Comparison of ENCODE assay signal across 27 mouse cellular contexts in the genomic region with DNA sequence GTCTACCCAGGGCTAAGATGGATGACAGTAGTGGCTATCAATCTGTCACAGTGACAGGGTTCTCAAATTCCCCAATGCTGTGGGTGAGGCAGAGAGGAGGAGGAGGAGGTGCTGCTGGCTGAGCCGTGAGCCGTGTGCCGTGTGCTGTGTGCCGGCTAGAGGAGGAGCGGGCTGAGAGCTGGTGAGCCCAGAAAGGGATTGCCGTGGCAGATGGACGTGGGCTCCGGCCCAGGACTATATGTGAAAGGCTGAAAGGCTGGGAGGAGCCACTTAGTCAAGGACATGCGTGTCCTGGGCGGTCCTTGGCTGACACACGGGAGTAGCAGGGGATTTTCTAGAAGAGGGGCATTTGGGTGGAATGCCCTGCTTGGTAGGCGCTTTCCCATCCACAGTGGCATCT. TPM values are rescaled to one million over a fixed set of nuclear protein-coding genes. Genes with fewer than 3 reads are reported as not detected.
DNase-seq lines count a peak whose midpoint lies in the region; ATAC-seq and TF ChIP-seq lines count a peak whose summit lies in the region.
"Had no signal": no experiment of that assay in that cellular context is flagged by ENCODE, and none has a peak within 500 bp of the region (broad histone marks: within the 10 kb centered on the region; RNA-seq: fewer than 3 reads in every experiment).

No protein-coding gene starts in this region.

- intact Hi-C loops in left cerebral cortex, postnatal 14 days (cut with DNase I), result no loop called here

- peaks cover 30% of the 10 kb centered on the region for H3K4me1 ChIP-seq in cerebellum, adult 2 months (ENCODE audit: control insufficient read depth, insufficient read depth, low read length)
- H3K4me1 ChIP-seq: embryonic facial prominence, embryonic 12.5 days; embryonic facial prominence, embryonic 15.5 days; heart, embryonic 10.5 days had no signal

- H3K27me3 ChIP-seq in cerebellum, adult 2 months (ENCODE audit: control insufficient read depth, insufficient read depth, low read length), result no peaks in the 10 kb centered on the region
- H3K27me3 ChIP-seq: embryonic facial prominence, embryonic 12.5 days; embryonic facial prominence, embryonic 15.5 days; heart, embryonic 13.5 days had no signal

- ATAC-seq in frontal cortex, adult (ENCODE audit: low TSS enrichment), result peak; percentile 68; the same call in 1 of the 2 replicates
- ATAC-seq: activated CD4-positive, CD25-positive, alpha-beta regulatory T cell, adult 4 months; forebrain, embryonic 14.5 days; forebrain, postnatal 0 days; hindbrain, postnatal 0 days; inflammation-experienced regulatory T-cells, adult 6 months had no signal

- DNase-seq in cerebellum, adult 2 months, result peak in 1 of 2 experiments; percentile 18
- no peak for DNase-seq in cerebellum, adult 9-11 months
- DNase-seq in frontal cortex, adult 2 months (ENCODE audit: extremely low spot score in 1 of 2, low spot score in 1 of 2), result no peak
- DNase-seq in left cerebral cortex, adult 18-20 months (ENCODE audit: low spot score in 2 of 2), result peak; percentile 42 to 54
- DNase-seq in left cerebral cortex, postnatal 14 days (ENCODE audit: low spot score in 2 of 2), result no peak
- peak; percentile 72 for DNase-seq in brain, adult 2 months (ENCODE audit: low read depth, low spot score)
- no peak for DNase-seq in lung, postnatal 14 days
- DNase-seq: adrenal gland, adult 8-10 months; adrenal gland, postnatal 25 days; cerebellum, adult 8-10 months; forebrain, postnatal 0 days; gastrocnemius, postnatal 10 days; gastrocnemius, postnatal 36 days; heart, adult 2 months; heart, postnatal 14 days; heart, postnatal 4 days had no signal

- no peak for TF ChIP-seq POLR2A in cerebellum, adult 2 months (IDR thresholded peaks at IDR 0.05; ENCODE audit: borderline replicate concordance, insufficient read depth, low read length)

- 41% methylated on average over 12 of the region's 12 CpGs for WGBS in cerebellum, adult 2 months

- no peak overlapping the region for H3K4me3 ChIP-seq in cerebellum, adult 2 months (replicated peaks; ENCODE audit: insufficient read depth, low read depth, low read length)
- H3K4me3 ChIP-seq: embryonic facial prominence, embryonic 12.5 days; embryonic facial prominence, embryonic 15.5 days; heart, adult 2 months; heart, embryonic 10.5 days; heart, embryonic 13.5 days had no signal

- H3K27ac ChIP-seq in cerebellum, adult 2 months (ENCODE audit: insufficient read depth, low read length), result 0 out of 2 replicates have a peak overlapping the region, but pooled peaks have one; percentile 3
- H3K27ac ChIP-seq: embryonic facial prominence, embryonic 12.5 days; embryonic facial prominence, embryonic 15.5 days; heart, adult 2 months; heart, embryonic 10.5 days; heart, embryonic 13.5 days; hindbrain, embryonic 14.5 days; hindbrain, postnatal 0 days had no signal

- TF ChIP-seq CTCF in cerebellum, adult 2 months (IDR thresholded peaks at IDR 0.05; ENCODE audit: borderline replicate concordance, insufficient read depth, low read depth, low read length), result no peak

RNA-seq across cellular contexts. Expression of a gene that starts 31.3 kb away (rescaled TPM):
- polyA plus RNA-seq in cerebellum, adult 2 months (2012; rRNA removed), result 0.59 and 0.63 TPM in 2 replicates
- polyA plus RNA-seq in frontal cortex, adult 2 months (2012; rRNA removed), result 2.0 TPM in 2 replicates
- under 1 TPM; 0.30 to 0.73 TPM for total RNA-seq in left cerebral cortex, adult 18-20 months (2021)
- under 1 TPM; 0.32 to 0.62 TPM for total RNA-seq in left cerebral cortex, postnatal 14 days (2021)
- polyA plus RNA-seq: hindbrain, embryonic 11.5 days had no signal

RNA-seq across cellular contexts. Expression of a gene that starts 37.3 kb away (rescaled TPM):
- polyA plus RNA-seq in cerebellum, adult 2 months (2012; rRNA removed), result 118 and 126 TPM in 2 replicates
- polyA plus RNA-seq in frontal cortex, adult 2 months (2012; rRNA removed), result 154 and 159 TPM in 2 replicates
- total RNA-seq in left cerebral cortex, adult 18-20 months (2021), result 100 to 1,000 TPM; 236 to 243 TPM
- 100 to 1,000 TPM; 159 to 160 TPM for total RNA-seq in left cerebral cortex, postnatal 14 days (2021)

Comparison
In these comparisons a context has a peak if more than half of its experiments do, and no peak if none do; other contexts are left out.
1. DNase-seq: peak in left cerebral cortex, adult 18-20 months (2 of 2) and brain, adult 2 months (single experiment); none in cerebellum, adult 9-11 months (single experiment), frontal cortex, adult 2 months (0 of 2), left cerebral cortex, postnatal 14 days (0 of 2) and lung, postnatal 14 days (single experiment).